Mouse (Mus musculus): ENCODE results near the gene Spz1. TPM values are rescaled to one million over a fixed set of nuclear protein-coding genes. Genes with fewer than 3 reads are reported as not detected.
"Not testable (repeated sequence)": the region's sequence is repeated elsewhere in the genome, so short reads cannot be mapped to it uniquely, and the experiment has no call there.

The Spz1 gene
- total RNA-seq (2017) = 0.48 TPM in 1 of 3 replicates, not detected in the others

GRCm38 (mm10) chr13:92576072-92576471, at the start of gene Spz1:
Gene Spz1, minus strand, starts transcription at chr13:92576172.
- no peak for ATAC-seq (replicated peaks; ENCODE audit: insufficient number of reproducible peaks, low FRiP score, low TSS enrichment, poor library complexity, severe bottlenecking)

- ATAC-seq (replicated peaks; ENCODE audit: insufficient number of reproducible peaks, low FRiP score, low TSS enrichment, poor library complexity, severe bottlenecking) = no peak
Measured at GRCm38 (mm10) chr13:92616459-92616858, 40.5 kb upstream of the Spz1 start.

DNA sequence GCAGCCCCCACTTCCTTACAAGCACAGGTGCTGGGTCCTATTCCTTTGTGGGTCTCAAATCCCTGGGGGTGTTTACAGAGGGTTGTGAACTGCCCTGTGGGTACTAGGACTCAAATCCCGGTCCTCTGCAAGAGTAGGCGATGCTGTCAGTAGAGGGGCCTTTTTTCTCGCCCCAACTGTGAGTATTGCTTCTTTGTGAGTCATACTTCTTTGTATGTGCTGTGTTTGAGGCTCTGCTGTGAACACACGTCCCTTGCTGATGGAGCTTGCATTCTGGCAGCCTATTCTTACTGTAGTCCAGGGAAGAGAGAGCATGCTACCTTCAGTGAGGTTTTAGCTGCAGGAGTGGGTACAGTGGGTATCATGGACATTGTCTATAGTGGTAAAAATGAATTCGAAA, 39.2 kb upstream of the Spz1 start:
- no peak for ATAC-seq (replicated peaks; ENCODE audit: insufficient number of reproducible peaks, low FRiP score, low TSS enrichment, poor library complexity, severe bottlenecking)

DNA sequence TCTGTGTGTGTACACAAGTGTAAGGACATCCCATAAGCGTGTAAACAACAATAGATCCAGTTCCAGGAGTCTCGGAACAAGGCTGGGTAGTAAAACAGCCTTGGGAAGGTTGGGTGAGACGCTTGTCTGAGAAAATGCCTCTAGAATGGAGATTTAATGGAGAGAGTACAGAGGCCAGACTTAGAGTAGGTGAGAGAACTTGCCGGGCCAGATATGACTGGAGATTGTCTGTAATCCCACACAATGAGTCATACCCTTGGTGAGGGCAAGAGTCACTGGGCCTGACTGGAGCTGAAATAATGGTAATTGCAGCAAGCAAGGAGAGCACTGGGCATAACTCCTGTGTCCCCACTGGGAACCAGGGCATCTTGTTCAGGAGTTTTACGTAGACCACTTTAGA, 37.1 kb upstream of the Spz1 start:
- ATAC-seq (replicated peaks; ENCODE audit: insufficient number of reproducible peaks, low FRiP score, low TSS enrichment, poor library complexity, severe bottlenecking) = no peak

DNA sequence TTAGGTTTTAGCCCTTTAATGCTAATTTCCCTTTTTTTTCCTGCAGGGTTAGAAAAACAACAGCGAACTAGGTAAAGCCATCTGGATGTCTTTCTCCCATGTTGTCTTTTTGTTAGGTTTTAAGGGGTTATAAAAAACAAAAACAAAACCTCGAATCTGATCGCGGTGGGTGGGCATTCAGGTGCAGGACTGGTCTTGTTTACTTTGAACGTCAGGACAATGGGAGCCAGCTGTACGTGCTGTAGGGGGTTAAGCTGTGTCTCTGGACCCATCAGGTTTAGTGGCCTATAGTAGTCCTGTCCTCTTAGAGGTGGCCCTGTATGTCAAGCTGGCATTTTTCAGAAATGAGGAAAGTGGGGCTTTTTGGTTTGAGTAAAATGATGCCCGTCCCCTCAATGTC, 35.9 kb upstream of the Spz1 start:
- no peak for ATAC-seq (replicated peaks; ENCODE audit: insufficient number of reproducible peaks, low FRiP score, low TSS enrichment, poor library complexity, severe bottlenecking)

GRCm38 (mm10) chr13:92611254-92611784, 35.3 kb upstream of the Spz1 start:
- ATAC-seq (replicated peaks; ENCODE audit: insufficient number of reproducible peaks, low FRiP score, low TSS enrichment, poor library complexity, severe bottlenecking) = no peak

DNA sequence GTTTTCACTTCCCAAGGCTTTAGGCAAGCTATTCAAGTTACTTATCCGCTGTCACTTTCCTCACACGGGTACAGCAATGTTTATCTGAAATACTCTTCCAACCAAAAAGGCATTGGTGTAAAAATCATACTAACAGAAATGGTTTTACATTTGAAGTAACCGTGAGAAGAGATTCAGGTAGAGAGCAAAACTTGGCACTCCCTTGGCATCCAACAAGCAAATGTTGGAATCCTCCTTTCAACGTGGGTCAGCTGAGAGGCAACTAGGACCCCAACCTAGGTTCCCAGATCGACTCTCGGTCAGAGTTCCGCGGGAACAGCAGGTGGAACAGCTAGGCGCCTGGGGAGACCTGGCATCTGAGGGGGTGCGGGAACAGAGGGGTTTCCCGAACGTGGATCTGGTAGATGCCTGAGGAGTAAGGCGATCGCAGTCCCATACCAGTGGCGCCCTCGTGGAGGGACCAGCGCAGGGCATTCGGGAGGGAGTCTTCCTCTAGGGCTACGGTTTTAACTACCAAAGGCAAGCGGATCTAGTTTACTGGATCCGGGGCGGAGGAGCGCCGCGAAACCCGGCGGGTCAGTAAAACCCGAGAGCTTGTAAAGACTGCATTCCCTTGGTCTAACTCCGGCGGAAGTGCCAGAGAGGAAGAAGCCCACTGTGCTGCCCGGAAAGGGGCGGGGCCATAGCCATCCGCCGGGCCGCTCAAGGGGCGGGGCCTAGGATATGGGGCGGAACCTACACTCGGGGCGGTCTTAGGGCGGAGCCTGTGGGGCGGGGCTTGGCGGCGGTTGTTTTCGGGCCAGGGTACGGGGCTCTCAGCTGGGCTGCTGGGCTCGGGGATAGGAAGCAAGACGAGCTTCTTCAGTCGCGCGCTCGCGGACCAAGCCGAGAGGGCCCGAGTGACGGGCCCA, 34.6 kb upstream of the Spz1 start, which contains the start of gene Serinc5:
Serinc5 (plus strand) TSS at position 781 of the 911 bp plus-strand sequence.
- ATAC-seq (replicated peaks; ENCODE audit: insufficient number of reproducible peaks, low FRiP score, low TSS enrichment, poor library complexity, severe bottlenecking) = peak; percentile 95

GRCm38 (mm10) chr13:92609486-92610310, 33.7 kb upstream of the Spz1 start:
- ATAC-seq (replicated peaks; ENCODE audit: insufficient number of reproducible peaks, low FRiP score, low TSS enrichment, poor library complexity, severe bottlenecking) = no peak

- not testable (repeated sequence) for ATAC-seq (replicated peaks; ENCODE audit: insufficient number of reproducible peaks, low FRiP score, low TSS enrichment, poor library complexity, severe bottlenecking)
Measured at GRCm38 (mm10) chr13:92605306-92605705, 29.3 kb upstream of the Spz1 start.

- ATAC-seq (replicated peaks; ENCODE audit: insufficient number of reproducible peaks, low FRiP score, low TSS enrichment, poor library complexity, severe bottlenecking) = no peak
Measured at GRCm38 (mm10) chr13:92595424-92595823, 19.5 kb upstream of the Spz1 start.

DNA sequence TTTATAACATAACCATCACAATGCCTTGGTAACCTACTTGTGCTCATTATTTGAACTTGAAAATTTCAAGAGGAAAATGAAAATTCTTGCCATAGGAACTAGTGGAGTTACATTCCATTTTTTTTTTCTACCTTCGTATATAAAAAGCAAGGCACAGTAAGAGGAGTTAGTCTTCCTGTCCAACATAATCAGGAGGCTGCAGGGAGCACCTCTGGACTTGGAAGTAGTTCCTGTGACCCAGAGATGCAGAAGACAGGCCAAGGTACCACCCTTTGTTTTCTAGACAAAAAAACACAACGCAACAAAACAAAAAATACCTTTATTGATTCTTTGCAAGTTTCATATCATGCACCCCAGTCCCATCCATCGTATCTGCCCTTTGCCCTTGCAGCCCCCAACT, 18.9 kb upstream of the Spz1 start:
- ATAC-seq (replicated peaks; ENCODE audit: insufficient number of reproducible peaks, low FRiP score, low TSS enrichment, poor library complexity, severe bottlenecking) = no peak

DNA sequence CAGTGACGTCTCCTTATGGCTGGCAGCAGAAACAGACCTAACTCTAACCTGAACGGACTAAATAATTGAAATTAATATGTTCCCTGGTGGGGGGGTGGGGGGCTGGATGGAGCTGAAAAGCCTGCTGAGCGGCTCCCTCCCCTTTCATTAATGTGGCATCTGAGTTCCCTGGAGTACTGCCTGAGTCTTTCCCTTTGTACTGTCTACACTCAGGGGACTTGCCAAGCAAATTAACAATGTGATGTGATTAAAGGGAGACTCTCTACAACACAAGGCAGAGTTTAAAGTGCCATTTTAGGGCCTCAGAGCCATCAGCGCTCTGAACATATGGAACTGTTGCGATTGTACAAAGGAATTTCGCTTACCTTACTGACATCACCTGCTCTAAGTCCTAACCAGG, 18.5 kb upstream of the Spz1 start:
- no peak for ATAC-seq (replicated peaks; ENCODE audit: insufficient number of reproducible peaks, low FRiP score, low TSS enrichment, poor library complexity, severe bottlenecking)

DNA sequence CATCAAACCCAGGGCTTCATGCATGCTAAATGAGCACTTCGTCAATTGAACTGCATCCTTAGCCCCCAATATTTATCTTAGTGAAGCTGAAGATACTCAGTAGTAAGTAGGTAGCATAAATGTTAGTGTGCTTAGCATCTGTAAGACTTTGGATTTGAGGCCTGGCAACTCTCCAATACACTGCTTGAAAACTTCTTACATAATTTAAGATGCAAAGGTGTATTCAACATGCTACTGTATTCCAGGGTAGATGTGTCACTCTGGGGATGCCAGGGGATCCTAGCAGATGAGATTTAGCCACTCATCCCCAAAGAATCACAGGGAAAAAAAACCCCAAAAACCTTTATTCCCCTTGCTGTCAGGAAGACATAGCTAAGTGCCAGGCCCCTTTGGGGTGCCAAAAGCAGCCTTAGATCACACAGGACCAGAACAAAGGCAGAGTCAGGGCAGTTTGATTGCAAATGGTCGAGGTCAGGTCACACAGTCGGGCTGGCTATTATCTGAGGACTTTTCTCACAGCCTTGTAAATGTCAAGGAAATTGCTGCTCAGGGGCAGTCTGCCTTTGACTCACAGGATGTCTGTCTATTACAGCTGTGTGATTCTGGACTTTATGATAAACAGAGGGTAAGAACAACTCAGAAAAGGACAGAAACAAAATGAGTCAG, 17.9 kb upstream of the Spz1 start:
- no peak for ATAC-seq (replicated peaks; ENCODE audit: insufficient number of reproducible peaks, low FRiP score, low TSS enrichment, poor library complexity, severe bottlenecking)

GRCm38 (mm10) chr13:92592786-92593635, 17.0 kb upstream of the Spz1 start:
- ATAC-seq (replicated peaks; ENCODE audit: insufficient number of reproducible peaks, low FRiP score, low TSS enrichment, poor library complexity, severe bottlenecking) = no peak

DNA sequence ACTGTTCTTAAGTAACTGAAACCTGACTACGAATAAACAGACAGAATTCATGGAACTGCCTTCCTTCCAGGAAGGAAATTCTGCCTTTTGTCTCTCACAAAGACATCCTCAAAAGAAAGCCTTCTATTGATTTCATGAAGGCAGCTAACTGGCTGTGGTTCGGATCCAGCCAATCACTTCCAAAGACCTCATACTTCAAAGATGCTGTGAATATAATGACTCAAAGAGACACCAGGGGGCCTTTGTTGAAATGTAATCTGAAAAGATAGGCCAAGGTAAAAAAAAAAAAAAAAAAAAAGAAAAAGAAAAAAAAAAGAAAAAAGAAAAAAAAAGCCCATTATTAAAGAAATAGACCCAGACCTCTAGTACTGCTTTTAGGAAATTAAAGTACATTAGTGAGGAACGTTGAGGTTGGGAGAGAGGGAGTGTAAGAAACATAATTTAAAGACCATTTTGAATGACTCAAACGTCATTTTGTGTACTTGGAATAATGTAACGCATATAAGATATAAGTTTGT, 16.4 kb upstream of the Spz1 start:
- no peak for ATAC-seq (replicated peaks; ENCODE audit: insufficient number of reproducible peaks, low FRiP score, low TSS enrichment, poor library complexity, severe bottlenecking)

- no peak for ATAC-seq (replicated peaks; ENCODE audit: insufficient number of reproducible peaks, low FRiP score, low TSS enrichment, poor library complexity, severe bottlenecking)
Measured at GRCm38 (mm10) chr13:92591225-92591624, 15.3 kb upstream of the Spz1 start.

DNA sequence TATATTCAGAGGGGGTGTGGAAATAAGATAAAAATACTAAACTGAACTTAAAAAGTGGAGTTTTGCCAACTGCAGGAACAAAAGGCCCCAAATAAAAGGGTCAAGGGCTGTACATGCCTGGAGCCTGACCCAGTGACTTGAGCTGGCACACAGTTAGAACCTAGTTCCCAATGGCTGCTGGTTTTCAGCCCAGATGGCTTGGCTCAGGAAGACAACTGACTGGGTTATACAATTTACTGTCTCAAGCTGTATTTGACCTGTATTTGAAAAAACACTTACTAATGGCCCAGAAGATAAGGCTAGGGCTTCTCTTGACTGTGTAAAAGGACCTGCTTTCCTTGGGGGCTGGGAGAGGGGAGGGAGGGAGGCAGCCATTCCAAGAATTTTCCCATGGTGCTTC, 13.3 kb upstream of the Spz1 start:
- ATAC-seq (replicated peaks; ENCODE audit: insufficient number of reproducible peaks, low FRiP score, low TSS enrichment, poor library complexity, severe bottlenecking) = no peak

GRCm38 (mm10) chr13:92588704-92589103, 12.7 kb upstream of the Spz1 start:
- ATAC-seq (replicated peaks; ENCODE audit: insufficient number of reproducible peaks, low FRiP score, low TSS enrichment, poor library complexity, severe bottlenecking) = no peak

Measured in monocyte, adult 5-6 weeks (primary cell).